Mouse (Mus musculus) ZHBTc4 (cell line): ENCODE results near the gene Cops9.
A peak's percentile ranks its signal among the peaks of the same experiment; 100 is the strongest.

Experiments used
- DNase-seq: peaks from one replicate; pipeline ENCODE4 v3.0.0-alpha.2; 2011; ENCODE audit warnings: low read depth, low spot score

The Cops9 gene

DNA sequence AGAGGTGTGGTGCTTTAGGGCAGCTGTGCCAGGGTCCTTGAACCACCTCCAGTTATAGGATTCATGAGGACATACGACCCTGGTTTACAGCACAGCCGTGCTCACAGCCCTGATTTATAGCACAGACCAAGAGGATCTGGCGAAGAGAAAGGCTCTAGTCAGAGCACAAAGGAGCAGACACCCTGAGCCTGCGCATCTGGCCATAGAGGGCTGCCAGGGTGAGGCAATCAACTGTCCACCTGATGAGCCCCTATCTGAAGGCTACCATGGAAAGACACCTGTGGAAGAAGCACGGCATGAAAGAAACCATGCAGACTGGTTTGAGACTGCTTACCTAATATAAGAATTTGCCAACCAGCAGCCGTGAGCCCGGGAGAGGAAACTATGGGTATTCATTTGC, 4.8 kb upstream of the Cops9 start:
- DNase-seq = no peak

DNA sequence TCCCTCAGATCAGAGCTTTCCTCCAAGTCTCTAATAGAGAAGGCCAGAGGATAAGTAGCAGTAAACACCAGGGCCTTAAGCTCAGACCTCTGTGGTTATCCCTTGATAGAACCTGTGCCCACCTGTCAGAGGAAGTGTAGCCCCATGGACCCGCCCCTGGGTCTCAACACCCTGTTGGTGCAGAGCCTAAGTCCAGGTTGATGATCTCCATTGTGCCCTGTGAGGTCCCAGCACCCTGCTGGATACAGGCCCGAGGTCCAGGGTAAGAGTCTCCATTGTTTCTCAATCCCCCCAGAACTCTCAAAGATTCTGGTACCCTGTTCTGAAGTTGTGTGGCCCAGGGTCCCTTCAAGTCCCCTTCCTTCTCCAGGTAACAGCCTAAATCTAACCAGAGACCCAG, 4.3 kb upstream of the Cops9 start:
- DNase-seq = no peak

DNA sequence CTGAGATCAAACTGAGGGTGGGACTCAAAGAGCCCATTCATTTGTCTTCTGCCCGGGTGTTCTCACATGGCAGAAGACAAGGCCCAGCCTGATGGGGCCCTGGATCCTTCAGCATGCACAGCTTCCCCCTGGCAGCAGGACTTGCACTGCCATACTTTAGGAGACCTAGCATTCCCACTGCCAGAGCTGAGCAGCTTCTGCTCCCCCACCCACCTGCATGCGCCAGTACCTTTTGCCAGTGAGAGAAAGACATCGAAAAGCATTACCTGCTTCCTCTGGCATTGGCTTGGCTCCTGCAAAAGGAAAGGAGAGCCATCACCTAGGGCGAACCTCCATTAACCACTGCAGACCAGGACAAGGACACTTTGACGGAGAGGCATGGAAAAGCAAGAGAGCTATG, 3.1 kb upstream of the Cops9 start:
- no peak for DNase-seq

DNA sequence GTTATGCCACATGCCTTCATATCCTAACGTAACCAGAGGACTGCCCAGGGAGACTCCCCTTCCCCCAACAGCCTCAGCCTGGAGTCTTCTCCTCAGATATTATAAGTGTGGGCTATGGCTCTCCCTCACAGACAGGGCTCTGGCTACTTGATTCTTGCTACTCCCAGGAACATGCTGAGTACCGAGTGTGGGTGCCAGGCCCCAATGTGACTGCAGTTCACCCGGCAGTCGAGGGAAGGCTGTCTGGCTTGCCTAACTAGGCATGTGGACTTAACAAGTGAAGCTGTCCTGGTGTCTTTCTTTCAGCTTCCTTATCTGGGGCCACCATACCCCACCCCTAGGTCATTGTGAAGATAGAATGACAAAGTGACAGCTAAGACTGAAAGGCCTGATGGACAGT, 1.9 kb upstream of the Cops9 start:
- DNase-seq = no peak

DNA sequence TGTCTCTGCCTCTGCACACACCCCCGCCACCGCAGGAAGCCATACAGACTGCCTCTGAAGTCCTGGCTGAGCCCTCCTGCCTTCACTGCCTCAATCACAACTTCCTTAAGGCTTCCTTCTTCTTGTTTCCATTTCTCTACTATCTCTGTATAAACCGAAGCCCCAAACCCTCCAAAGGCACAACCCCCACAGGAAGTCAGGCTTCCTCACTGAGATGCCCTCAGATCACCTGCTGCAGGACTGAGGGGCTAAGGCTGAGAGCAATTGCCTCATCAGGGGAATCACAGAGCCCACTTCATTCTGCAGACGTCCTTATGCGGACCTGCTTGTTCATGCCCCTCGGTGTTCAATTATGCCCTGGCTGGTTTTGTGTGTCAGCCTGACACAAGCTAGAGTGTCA, 1.4 kb downstream of the Cops9 start:
- no peak for DNase-seq

DNA sequence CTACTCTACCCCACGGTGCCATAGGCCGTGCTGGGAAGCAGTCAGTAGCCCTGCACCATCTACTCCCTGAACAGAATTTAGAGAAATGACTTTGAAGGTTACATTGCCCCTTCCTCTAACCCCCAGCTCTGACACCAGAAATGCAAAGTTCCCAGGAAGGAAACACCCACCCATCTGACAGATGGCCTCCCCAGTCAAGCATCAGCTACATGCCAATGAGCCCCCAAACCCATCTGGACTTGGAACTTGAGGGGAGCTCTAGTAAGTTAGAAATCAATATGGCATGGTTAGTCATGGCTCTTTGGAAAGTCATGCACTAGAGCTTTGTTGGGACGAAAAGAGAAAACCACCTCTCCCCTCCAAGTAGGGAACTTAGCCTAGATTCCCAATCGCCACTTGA, 3.0 kb downstream of the Cops9 start:
- DNase-seq = no peak

DNA sequence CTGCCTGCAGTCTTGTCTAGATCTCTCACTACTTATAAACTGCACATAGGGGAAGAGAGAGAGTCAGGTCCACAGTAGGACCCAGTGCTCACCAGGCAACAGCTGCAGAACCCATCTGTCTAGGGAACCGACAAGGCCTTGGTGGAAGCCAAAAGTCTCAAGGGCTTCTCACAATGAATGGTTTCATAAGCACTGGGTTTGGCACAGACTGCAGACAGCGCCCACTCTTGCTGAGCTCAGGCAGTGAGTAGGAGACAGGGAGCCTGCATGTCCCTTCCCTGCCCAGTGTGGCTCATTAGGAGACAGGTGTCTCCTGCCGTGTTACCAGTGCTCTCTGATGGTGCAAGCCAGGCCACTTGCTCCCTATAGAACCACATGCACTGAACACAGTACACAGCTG, 3.6 kb downstream of the Cops9 start:
- no peak for DNase-seq

DNA sequence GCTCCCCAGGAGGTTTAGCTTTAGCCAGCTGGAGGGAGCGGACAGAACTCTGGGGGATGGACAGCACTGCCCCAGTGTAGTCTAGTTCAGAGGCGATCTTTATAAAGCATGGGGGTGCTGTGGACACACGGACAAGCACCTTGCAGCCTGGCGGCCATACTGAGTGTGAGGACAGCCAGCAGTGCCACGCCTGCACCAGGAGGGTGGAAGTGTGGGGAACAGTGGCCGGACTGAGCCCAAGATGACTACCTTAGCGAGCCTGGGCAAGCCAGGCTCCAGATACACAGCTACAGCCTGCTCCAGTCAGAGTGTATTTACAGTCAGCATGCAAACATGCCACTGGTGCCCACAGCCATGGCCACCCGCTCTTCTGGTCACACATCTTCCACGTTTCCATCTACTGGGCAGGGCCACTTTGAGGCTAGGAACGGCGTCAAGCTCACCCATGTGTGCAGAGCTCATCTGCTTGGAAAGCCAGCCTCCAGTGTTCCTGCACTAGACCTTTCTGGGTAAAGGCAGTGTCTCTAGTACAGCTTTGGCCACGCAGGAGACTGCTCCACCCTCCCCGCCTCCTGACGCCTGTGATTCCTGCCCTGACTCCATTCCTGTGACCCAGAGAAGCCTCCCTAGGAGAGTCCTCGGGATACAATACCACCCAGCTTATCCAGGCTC, 4.1 kb downstream of the Cops9 start:
- no peak for DNase-seq

DNA sequence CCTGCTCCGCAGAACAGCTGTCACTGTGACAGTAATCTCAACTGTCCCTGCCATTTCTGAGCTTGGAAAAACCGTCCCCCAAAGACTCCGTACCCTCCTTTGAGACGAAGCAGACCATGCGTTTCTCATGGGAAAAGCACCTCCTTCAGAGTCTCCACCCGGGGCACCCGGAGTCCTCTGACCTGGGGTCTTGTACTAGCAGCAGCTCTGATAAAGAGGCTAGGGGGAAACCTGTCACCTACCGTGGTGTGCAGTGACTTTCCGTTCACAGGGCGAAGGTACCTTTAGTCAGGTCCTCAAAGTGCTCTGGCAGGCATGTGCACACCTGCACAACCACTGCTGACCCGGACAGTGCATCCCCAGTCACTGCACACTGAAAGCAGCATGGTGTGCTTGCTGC, 5.1 kb downstream of the Cops9 start:
- no peak for DNase-seq

DNA sequence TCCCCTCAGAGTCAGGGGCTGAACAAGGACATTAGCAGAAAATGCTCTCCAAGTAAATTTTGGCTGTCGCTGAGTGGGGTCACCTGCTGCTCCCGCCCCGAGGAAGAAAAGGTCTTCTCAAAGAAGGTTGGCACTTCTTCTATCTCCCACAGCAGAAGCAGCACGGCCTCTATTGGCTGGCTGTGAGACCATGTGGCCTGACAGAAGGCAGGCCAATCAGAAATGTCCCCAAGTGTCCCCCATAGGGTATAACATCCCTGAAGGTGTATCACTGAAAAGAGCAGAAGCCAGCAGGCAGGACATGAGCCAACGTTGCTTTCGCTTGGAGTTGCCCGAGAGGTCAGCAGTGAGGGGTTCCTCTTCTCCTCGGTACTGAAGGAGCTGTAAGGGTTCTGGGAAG, 5.8 kb downstream of the Cops9 start:
- no peak for DNase-seq

DNA sequence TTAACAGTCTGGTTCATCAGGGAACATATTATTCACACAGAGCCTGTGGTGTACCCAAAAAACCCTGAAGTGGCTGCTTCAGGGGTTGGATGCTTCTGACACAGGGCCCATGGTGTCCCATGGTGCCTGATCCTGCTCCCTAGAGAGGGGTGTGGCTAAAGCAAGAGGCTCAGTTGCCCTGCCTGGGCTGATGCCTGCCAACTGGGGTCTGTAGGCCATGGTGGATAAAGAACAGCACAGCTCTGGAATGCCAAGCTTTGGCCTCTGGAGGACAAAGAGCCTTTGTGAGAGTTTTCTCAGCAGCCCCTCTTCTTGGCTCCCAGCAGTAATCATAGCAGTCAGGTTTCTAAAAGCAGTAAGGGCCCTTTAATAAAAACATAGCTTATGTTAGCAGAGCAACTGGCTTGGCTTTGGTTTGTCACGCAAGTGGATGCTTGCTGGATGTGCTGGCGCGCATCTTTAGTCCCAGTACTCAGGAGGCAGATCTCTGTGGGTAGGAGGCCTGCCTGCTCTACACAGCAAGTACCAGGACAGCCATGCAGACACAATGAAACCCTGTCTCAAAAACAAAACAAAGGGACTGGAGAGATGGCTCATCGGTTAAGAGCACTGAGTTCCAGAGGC, 6.7 kb downstream of the Cops9 start:
- no peak for DNase-seq

DNA sequence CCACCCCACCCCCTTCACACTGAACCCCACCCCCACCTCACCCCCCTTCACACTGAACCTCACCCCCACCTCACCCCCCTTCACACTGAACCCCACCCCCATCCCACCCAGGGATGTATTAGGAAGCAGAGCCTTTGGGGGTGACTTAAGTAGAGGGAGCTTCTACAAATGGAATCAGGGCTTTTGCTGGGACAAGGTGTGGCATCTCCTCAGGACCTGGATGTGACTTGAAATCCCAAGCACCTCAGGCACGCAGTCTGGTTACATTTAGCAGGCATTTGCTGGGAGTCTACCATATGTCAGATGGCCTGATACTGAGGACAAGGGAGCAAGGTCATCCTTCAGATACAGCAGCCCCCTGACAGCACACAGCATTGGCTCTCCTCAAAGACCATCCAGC, 7.2 kb downstream of the Cops9 start:
- DNase-seq = no peak

DNA sequence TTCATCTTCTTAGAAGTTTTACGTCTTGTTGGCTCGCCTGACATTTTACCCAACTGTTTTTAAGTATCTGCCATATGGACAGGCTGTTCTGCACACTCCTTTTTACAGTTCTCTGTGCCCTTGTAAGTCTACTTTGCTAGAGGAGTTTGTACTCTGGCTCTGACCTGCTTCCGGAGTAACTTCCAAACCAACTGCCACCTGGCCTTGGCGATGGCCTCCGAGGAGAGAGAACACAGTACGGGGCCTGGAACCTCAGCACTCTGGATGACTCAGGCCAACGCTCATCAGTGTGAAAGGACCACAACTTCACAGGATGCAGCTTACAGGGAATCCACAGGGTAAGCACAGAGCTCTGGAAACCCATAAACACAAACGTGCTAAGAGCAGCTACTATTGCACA, 8.1 kb downstream of the Cops9 start:
- no peak for DNase-seq

DNA sequence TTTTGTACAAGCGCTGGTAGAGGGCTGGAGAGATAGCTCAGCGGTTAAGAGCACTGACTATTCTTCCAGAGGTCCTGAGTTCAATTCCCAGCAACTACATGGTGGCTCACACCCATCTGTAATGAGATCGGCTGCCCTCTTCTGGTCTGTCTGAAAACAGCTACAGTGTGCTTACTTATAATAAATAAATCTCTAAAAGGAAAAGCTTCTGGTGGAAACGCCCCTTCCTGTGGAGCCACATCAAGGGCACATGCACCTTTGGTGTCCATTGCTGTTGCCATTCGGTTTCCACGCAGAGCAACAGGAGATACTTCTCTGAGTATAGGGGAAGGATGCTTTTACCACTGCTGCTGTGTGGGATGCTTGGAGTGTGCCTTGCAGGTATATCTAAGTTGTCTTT, 8.8 kb downstream of the Cops9 start:
- peak; percentile 30 for DNase-seq

DNA sequence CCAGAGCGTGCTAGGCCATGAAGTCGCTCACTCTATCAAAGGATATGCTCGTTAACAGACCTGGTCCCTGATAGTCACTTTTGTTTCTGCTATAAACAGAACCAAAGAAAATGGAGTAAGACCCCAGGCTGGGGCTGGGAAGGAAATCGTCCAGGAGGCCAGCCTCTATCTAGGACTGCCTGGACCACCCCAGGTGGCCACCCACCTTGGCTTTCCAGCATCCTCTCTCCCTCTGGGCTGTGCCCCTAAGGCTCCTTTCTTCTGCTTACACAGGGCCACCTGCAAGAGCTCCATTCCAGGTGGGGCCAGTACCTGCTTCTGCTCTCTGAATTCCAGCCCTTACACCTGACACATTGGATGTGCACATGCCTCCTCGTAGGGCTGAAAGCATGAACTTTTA, 9.6 kb downstream of the Cops9 start:
- no peak for DNase-seq

DNA sequence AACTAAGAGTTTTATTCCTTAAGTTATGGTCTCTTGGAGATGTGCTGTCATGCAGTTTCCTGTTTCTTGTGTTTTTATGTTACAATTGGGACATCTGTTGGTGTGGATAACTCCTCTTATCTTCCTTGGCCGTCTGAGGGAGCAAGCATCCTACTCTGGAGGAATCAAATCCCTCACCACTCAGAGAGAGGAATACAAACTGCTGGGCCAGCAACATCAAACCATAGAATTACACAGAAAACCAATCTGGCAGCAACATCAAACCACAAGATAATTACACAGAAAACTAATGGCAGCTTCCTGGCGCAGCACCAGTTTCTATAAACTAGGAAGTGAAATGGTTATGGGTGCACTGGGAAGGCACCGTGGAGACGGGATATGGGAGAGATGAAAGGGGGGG, 13.6 kb downstream of the Cops9 start:
- no peak for DNase-seq

DNA sequence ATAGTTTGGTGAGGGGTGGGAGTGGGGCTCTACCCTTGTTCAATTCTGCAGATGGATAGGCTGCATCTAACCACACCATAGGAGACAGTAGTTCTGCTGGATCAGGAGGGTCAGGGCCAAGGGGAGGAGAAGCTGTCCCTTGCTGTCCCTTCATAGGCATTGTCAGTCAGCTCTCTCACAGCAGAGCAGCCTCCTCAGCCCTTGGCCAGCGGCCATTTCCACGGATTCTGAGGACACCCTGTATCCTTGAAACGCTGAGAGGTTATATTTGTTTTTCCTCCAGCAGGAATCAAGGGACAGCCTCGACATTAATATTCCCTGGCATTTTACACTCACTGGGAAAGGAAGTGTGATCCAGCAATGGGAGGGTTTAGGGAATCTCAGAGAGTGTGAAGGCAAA, 23.4 kb downstream of the Cops9 start:
- no peak for DNase-seq

DNA sequence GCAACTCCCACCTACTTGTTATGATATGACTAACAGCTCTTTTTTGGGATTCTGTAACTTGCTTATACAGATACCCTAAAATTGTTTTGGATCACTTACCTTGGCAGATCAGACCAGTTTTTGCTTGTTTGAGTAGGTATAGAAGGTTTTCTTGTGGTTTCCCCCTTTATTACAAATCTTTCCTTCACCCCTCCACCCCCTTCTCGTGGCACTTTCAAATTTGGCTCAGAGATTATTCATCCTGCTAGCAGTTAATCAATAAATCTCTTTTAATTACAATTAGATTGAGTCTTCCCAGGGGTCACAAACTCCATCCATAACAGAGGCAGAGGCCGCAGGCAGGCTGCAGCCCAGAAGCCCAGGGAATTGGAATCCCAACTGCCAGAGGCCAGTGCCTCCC, 24.3 kb downstream of the Cops9 start, which contains the start of gene Olfr12:
Gene Olfr12, plus strand, starts transcription at position 301 of the 400 bp plus-strand sequence.
- DNase-seq = no peak

DNA sequence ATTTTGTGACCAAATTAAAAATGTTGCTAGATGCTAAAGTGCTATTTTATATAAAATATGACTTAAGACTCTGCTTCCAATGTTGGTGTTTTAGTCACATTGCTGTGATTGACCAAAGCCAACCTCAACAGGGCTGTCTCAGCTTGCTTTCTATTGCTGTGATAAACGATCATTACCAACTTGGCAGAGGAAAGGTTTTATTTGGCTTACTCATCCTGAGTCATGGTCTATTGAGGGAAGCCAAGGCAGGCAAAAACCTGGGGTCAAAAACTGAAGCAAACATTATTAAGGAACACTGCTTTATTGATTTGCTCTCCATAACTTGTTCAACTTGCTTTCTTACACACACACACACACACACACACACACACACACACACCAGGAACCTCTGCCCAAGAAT, 25.7 kb downstream of the Cops9 start:
- no peak for DNase-seq

DNA sequence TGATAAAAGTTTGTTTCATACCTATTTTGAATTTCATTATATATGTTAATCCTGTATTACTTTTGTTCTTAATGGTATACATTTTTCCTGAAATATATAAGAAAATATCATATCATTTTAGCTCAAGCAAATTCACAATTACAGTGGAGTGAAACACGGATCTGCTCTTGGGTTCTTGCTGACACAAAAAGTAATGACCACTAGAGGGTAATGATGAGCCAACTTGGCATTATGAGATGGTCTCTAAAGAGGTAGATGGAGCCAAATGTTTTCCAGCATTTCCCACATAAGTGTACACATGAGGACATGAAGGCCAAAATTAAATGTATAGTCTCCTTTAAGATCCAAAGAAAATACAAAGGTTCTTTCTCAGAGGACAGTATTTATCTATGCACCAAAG, 27.3 kb downstream of the Cops9 start:
- peak; percentile 29 for DNase-seq

DNA sequence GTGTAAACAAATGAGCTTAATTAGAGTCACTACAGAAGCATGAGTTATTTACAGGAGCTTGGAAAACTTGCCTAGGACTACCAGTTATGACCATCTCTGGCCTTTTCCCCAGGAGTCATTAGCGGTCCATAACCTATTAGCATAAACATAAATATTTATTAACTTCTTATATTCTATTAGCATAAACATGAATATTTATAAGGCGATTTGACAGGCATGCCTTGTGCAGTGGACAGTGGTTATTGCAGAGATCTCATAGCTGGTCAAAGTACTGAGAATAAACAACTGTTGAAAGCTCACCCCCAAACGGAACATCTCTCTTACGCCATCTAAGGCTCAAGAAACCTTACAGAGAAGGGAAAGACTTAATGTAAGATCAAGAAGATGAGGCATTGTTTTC, 28.6 kb downstream of the Cops9 start:
- DNase-seq = no peak

DNA sequence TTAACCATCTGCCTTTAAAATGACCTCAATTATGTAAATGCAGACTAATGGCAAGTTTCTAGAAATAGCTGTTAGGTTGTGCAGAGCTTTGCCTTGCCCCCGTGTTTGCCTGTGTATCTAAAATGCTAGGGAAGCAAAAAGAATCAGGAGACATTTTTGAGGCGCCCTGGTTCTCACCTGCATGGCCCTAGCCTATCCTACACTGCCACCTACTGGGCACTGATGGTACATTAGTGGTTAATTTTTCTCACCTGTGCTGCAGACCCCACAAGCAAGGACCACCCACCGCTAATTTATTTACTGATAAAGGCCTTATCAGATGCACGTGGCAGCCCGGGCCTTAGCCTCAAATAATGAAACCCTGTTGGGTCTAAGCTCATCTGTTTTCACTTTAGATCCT, 30.8 kb downstream of the Cops9 start:
- peak; percentile 56 for DNase-seq

DNA sequence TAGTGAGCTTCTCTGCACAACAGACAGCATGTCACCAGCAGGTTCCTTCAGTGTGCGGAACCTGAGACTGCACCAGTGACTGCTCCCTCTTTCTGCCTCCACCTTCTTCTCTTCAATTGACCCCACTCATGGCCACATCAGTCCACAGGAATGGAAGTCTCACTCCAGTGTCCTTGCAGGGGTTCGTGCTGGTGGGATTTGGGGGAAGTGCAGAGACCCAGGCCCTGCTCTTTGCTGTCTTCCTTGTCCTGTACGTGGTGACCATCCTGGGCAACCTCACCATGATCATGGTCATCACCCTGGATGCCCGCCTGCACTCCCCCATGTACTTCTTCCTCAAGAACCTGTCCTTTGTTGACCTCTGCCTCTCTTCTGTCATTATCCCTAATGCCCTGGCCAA, 34.1 kb downstream of the Cops9 start:
- no peak for DNase-seq

DNA sequence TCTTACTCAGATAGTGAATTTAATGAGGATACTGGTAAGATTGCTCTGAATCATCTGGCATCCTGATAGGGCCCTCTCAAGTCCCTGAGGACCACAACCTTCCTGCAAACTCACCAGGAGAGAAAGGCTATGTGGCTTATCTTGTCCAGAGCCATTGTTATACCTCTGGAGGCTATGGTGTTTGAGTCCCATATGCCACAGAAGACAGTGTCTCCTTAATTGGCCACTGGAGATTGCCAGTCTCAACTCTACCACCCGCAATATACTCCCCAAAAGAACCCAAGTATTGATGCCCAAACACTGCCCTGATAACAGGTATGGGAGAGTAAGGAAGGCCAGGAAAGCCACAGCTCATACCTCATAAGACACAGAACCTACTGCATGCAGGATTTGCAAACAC, 36.3 kb downstream of the Cops9 start, which contains the start of gene Olfr1410:
Gene Olfr1410, plus strand, starts transcription at position 301 of the 400 bp plus-strand sequence.
- DNase-seq = no peak
